Mouse (Mus musculus): ENCODE data around the gene Fosl1.
"Not testable (repeated sequence)": the region's sequence is repeated elsewhere in the genome, so short reads cannot be mapped to it uniquely, and the experiment has no call there.

Gene Fosl1

GRCm38 (mm10) chr19:5481398-5481797 is 34.1 kb downstream of the Fosl1 start:
- no peak for DNase-seq (ENCODE audit: low spot score)

GRCm38 (mm10) chr19:5483386-5484359 is 36.3 kb downstream of the Fosl1 start:
- DNase-seq (ENCODE audit: low spot score), result no peak

GRCm38 (mm10) chr19:5484496-5484895 is 37.1 kb downstream of the Fosl1 start:
- no peak for DNase-seq (ENCODE audit: low spot score)

- no peak for DNase-seq (ENCODE audit: low spot score)
These were observed 38.0 kb downstream of the Fosl1 start for GRCm38 (mm10) chr19:5485371-5485770.

GRCm38 (mm10) chr19:5485821-5486220 is 38.5 kb downstream of the Fosl1 start:
- no peak for DNase-seq (ENCODE audit: low spot score)

GRCm38 (mm10) chr19:5486286-5486685 is 38.9 kb downstream of the Fosl1 start:
- DNase-seq (ENCODE audit: low spot score), result no peak

- no peak for DNase-seq (ENCODE audit: low spot score)
These were observed 39.4 kb downstream of the Fosl1 start for GRCm38 (mm10) chr19:5486771-5487170.

GRCm38 (mm10) chr19:5487768-5488550 is 40.6 kb downstream of the Fosl1 start, which contains the start of gene Mus81:
Gene Mus81, minus strand, starts transcription at chr19:5488402.
- DNase-seq (ENCODE audit: low spot score), result peak; percentile 99

- DNase-seq (ENCODE audit: low spot score), result peak; percentile 99
These were observed 41.7 kb downstream of the Fosl1 start for GRCm38 (mm10) chr19:5488878-5489571.

GRCm38 (mm10) chr19:5489721-5490120 is 42.4 kb downstream of the Fosl1 start:
- not testable (repeated sequence) for DNase-seq (ENCODE audit: low spot score)

- DNase-seq (ENCODE audit: low spot score), result peak; percentile 96
These were observed 43.1 kb downstream of the Fosl1 start, which contains the start of gene Cfl1 for GRCm38 (mm10) chr19:5490313-5490897. Gene Cfl1, plus strand, starts transcription at chr19:5490455.

- DNase-seq (ENCODE audit: low spot score), result peak; percentile 93
These were observed 43.8 kb downstream of the Fosl1 start for GRCm38 (mm10) chr19:5490898-5491708.

GRCm38 (mm10) chr19:5492641-5493040 is 45.3 kb downstream of the Fosl1 start:
- DNase-seq (ENCODE audit: low spot score), result no peak

- not testable (repeated sequence) for DNase-seq (ENCODE audit: low spot score)
These were observed 46.0 kb downstream of the Fosl1 start for GRCm38 (mm10) chr19:5493301-5493721.

GRCm38 (mm10) chr19:5494314-5494713 is 47.0 kb downstream of the Fosl1 start:
- DNase-seq (ENCODE audit: low spot score), result no peak

GRCm38 (mm10) chr19:5495353-5496051 is 48.2 kb downstream of the Fosl1 start:
- DNase-seq (ENCODE audit: low spot score), result no peak

- no peak for DNase-seq (ENCODE audit: low spot score)
These were observed 48.7 kb downstream of the Fosl1 start for GRCm38 (mm10) chr19:5496052-5496370.

GRCm38 (mm10) chr19:5500330-5500875 is 53.1 kb downstream of the Fosl1 start:
- DNase-seq (ENCODE audit: low spot score), result no peak

GRCm38 (mm10) chr19:5503687-5504086 is 56.3 kb downstream of the Fosl1 start, which contains the start of gene 1700020D05Rik:
Gene 1700020D05Rik, minus strand, starts transcription at chr19:5503787.
- DNase-seq (ENCODE audit: low spot score), result no peak

Data from adipocyte (in vitro differentiated cells).